Mouse (Mus musculus): ENCODE measurements around the gene Pitpnb.

The Pitpnb gene

DNA sequence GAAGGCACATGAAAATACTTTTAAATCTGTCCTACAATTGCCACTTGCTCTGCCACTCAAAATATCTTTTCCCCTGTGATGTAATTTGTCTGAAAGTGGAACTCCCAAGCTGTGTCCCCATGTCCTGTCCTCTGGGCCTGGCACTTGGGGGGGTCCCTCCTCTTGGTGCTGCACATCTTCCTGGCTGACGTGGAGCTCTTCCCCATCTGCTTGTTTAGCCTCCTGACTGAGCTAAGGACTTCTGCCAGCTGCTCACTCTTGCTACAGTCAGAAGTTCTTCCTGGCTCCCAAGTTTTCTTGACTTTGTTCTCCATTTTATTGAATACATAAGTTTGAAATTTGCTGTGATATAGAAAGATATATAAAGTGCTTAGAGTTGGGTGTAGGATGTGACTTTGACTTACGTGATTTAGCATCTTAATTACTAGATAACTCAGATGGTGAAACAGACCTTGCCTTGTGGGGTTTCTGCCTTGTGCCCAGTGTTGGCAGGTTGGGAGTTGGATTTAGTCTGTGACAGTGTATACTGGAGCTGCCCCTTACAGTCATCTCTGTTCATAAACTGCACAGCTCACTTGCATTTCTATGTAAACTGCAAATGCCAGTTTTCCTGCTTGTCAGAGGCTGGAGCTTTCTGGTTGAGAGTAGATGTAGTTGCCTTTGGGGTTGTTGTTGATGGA is 14.3 kb downstream of the Pitpnb start:
- DNase-seq: peak; percentile 28

DNA sequence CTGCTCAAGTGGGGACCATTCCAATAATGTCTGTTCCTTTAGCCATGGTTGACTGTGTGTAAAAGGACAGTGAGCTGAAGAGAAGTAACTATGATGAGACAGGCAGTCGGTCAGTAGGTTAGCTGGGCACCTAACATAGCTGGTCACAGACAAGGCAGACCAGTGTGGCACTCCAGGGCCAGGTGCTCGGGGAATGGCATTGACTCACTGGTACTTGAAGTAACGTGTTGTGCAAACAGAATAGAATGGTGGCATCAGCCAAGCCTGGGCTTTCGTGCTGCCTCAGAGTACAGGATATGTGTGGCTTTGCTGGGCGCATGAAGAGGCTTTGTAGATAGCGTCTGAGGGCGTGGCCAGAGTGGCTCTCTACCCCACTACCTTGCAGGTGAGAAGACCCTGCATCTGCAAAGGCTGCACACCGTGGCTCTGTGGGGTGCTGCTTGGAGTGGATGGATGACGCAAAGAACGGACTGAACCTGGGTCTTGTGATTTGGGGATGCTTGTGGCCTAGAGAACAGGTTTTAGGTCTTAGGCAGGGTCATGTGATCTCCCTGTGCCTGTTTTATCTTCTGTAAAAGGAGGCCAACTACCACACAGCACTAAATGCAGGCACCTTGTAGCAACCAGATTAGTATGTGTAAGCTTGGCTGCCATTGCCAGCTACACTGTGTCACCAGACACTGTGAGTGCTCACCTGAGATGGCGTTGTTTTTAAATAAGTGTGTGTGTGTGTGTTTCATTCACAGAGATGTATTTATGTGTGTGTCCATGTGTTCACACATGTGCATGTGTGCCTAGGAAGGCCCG is 26.5 kb downstream of the Pitpnb start:
- DNase-seq: no peak

DNA sequence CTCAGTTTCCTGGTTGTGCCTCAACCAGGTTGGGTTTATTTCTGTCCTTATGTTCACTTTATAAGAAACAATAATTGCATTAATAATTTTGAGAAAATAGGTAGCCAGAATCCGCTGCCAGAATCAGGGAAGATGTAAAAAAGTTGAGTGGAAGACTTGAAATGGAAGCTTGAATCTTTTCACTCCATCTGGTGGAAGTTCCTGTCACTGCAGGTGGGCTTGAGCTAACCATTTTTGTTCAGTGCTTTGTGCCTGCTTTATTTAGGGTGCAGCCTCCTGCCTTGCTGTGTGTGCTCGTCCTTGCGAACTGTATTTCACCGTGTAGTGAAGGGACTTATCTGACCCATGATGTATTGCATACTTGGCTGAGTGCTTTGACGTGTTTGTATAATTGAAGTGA is 30.0 kb downstream of the Pitpnb start:
- no peak for DNase-seq

GRCm38 (mm10) chr5:111361058-111361457 is 30.5 kb downstream of the Pitpnb start:
- DNase-seq: no peak

GRCm38 (mm10) chr5:111361846-111362245 is 31.3 kb downstream of the Pitpnb start:
- no peak for DNase-seq

DNA sequence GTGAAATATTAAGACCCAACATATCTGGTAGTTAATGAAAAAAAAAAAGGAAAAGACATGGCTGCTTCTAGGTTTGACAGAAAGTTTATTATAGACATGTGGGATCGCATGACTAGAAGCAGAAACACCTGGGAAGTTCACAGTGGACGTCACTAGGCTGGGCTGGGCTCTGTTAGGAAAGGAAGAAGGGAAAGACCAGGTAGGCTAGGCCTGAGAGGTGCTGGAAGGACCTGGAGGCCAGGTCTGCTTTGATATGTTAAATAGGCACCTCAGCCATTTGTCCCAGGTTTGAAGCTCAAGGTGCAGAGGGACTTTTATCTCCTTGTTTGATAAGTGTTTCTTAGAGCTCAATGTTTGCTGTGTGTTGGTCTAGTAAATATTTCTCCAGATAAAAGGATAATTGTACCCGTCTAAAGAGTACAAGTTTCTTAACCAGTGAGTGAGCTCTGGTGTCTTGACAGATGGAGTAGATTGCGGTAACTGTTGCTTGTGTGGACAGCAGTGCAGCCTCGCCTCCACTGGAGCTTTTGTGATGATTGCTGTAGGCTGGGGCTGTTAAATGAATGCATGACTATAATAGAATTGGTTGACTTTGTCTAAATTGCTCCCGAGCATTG is 33.0 kb downstream of the Pitpnb start:
- no peak for DNase-seq

DNA sequence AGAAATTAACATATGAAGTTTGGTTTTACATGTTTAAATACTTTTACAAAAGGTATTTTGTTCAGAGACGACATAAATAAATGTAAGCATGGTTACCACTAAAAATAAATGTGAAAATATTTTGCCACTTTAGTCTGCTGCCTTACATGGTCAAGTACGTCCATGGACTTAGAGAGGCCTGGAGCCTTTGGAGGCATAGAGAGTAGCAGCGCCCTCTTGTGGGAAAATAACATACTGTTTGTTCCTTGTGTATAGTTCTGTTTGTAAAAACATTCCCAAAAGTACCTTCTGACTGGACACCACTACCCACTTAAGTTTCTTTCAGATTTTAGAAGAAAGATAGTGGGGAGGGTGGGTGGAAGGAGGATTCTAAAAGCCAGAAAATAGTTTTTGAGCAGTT is 34.0 kb downstream of the Pitpnb start:
- no peak for DNase-seq

- no peak for DNase-seq
These were observed 35.6 kb downstream of the Pitpnb start for GRCm38 (mm10) chr5:111366140-111366539.

- no peak for DNase-seq
These were observed 37.5 kb downstream of the Pitpnb start for GRCm38 (mm10) chr5:111367937-111368517.

GRCm38 (mm10) chr5:111368576-111368975 is 38.0 kb downstream of the Pitpnb start:
- no peak for DNase-seq

DNA sequence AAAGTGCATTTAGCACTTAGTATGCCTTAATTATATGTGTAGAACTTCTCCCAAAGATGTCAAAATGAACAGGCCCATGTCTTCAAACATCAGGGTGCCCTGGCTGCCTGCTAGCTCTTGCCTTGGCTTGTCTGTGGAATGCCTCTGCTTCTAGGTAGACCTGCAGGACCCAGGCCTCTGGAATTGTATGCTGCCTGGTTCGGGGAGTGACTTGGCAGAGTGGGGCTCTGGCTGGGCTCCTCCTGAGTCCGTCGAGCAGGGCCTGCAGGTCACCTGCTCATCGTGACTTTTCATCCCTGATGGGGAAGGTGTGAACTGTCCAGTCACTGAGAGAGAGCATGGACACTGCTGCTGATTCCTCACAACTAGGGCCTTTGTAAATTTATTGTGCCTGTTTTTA is 45.1 kb downstream of the Pitpnb start:
- DNase-seq: no peak

DNA sequence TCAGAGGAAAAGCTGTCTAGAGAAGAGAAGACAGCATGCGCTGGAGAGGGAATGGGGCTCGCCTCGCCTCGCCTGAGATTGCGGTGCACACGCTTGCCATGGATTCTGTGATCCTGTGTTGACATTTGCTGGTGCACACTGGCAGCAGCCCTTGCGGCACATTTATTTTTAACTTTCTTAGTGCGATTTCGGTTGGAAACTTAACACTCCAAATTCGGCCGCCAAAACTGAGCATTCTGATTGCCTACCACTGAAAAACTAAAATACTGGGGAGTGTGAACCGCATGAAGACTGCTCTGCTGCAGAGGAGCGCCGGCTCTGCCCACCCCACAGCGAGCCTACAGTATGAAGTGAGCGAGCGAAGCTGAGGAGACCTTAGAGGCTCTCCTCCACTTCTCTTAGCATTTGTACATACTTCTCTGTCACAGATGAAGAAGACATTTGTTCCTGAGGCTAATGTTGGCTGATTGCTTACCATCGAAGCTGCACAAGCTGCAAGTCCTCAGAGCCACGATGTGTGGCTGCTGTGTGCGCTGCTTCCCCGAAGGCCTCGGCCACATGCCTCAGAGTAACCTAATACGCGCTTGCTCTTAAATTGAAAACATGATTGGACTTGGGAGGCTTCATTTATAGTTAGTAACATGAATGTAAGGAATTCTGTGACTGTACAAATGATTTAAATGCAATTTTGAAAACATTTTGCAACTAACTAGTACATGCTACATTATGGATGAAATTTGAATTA is 45.9 kb downstream of the Pitpnb start:
- DNase-seq: no peak

DNA sequence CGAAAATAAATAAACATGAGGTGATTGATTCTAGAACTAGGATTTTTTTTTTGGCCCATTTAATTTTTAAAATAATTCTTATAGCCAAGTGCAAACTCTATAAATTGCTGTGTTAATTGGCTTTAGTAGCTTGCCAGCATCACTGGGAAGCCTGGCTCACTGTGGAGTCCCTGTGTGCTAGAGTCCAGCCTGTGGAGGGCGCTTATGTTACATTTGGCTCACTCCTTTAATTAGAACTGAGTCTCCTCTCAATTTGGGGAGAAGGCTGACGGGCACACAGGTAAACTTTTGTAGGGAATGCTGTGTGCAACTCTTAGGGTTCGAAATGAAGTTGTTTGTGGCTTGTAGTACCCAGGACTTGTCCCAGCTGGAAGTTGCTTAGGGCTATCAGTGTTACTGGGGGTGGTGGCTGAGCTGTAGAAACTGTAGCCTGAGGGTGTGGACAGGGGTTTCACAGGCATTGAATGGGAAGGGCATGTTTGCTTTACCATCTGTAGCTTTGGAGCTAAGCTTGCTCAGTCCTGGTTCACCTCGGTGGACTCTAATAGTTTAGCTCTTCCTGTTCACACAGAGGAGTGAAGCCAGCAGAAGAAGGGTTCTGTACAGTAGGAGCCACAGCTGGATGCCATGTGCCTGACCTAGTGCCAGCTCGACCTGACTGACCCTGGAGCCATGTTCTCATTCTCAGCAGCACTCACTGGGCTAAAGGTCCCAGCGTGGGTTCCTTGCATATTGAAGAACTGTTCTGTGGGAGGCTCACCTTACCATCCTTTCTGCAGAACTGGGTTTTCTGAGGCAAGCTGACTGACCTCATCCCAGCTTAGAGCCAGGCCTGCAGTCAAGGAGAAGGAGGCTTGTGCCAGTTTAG is 47.8 kb downstream of the Pitpnb start:
- peak; percentile 94 for DNase-seq

DNA sequence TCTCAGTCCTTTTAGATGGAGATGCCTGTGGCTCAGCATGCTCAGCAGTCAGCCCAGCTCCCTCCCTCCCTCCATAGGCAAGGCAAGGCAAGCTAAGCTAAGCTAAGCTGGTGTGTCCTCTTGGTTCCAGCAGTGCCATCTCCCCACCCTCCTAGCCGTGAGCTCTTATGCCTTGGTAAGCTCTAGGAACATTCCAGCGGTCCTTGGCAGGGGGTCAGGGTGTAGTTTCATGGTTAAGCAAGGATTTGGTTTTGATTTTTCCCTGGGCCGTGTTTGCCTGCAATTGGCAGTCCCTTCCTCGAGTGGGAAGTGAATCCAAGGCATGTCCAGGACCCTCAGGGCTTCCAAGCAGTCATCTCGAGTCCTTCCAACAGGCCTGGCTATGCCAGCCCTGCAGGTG is 52.8 kb downstream of the Pitpnb start:
- DNase-seq: no peak

DNA sequence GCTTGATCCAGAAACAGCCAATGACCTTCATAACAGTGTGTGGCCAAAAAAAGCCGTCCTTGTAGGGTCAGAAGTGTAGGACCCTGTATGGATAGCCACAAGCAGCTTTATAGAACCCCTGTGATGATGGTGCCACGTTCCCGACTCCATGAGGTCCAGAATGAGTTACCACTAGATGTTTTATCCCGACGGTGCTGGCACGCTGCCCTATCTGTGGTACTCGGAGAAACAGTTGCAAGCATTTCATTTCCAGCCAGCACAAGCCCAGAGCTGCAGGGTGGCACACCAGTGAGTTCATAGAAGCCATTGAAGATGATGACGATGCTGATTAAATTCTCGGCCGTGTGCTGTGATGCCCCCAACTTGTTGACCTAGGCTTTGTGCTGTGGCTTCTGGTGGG is 60.3 kb downstream of the Pitpnb start:
- peak; percentile 80 for DNase-seq

- no peak for DNase-seq
These were observed 60.9 kb downstream of the Pitpnb start for GRCm38 (mm10) chr5:111391485-111391884.

DNA sequence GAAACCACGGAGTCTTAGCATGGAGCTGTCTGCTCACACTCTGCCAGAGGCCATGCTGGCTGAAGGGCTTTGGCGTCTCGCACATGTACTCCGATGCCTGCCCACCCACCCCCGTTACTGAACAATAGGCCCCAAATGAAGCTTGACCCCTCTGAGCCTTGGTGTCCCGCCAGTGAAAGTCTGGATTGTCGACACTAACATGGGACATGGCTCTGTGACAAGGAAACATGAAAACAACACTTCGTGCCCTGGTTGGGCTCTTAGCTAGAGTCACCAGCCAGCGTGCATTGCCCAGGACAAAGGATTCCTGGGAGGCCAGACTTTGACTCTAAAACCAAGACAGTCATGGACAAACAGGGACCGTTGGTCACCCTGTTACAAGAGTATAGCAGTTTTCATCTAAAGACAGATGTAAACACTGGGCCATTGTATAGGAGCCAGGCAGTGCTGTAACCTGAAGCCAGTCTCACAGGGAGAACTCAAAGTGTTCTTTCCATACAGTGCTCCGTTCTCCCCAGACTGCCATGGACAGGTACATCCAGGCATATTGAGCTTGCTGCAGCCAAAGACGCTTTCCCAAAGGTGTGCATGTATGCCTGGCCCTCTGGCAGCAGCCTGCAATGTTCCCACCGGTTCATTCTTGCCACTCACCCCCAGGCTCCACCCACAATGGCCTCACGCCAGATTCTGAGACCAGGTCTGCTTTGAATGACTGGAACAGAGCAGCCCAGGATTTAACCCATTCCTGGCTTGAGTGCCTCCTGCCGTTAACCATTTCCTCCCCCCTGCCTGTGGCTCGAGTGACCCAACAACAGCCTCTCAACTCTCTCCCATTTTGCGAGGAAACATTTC is 63.0 kb downstream of the Pitpnb start:
- peak; percentile 95 for DNase-seq

DNA sequence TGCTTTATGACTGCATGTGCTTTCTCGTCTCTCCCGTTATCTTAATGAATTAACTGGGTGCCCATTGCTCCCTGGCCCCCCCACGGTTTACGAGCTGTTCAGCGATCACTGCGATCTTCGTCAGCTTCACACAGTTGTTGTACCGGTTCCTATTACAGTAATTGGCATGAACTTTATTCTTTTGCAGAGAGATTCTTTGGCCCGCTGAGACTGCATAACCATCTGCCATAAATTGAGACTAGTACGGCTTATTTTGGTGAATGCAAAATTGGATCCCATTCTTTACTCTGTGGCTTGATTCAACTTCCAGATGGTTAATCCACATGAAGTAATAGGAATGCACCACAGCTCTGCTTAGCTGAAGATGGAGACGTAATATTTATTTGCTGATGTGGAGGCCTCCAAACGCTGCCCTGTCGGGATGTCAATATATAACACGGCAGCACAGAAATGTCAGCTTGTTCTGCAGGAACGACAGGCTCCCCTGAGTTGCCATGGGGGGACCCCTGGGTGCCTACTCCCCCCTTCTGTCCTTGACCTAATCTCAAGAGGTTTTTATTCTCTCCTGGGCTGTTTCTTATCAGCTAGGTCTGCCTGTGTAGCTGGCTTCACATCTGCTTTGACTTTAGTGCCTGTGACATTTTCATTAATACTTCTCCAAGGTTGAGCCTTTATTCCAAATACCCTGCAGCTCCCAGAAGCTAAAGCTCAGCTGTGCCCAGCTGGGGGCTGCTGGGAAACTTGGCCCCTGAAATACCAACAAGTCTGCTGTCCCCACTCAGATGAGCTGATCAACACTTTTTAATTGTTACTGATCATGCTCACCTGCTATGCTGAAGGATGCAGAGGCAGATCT is 63.9 kb downstream of the Pitpnb start:
- DNase-seq: peak; percentile 90

DNA sequence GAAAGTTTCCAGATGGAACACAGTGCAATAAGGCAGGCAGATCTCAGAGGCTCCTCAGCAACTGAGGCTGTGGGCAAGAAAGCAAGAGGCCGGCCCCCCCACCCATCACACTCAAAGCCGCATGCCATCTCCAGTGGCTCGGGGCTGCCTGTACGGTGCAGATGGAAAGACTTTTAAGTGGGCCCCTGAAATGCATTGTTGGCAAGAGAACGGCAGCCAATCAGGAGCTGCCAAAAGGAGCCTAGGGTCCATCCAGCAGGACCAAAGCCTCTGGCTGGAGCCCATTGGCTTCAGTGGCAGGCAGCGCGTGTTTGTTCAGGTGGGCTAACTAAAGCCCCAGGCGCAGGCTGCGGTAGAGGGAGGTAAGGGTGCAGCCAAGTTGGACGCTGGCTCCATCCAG is 65.2 kb downstream of the Pitpnb start:
- no peak for DNase-seq

- no peak for DNase-seq
These were observed 65.6 kb downstream of the Pitpnb start for GRCm38 (mm10) chr5:111396199-111396598.
